Mouse (Mus musculus) G1E (cell line): ENCODE data around the gene Cngb1.

Experiments
- CTCF ChIP-seq: IDR thresholded peaks from 2 replicates; pipeline ENCODE4 v1.5.1; 2012; ENCODE audit warnings: low read depth, low read length, inconsistent platforms, mixed read lengths
- GATA1 ChIP-seq: IDR thresholded peaks from 2 replicates; pipeline ENCODE4 v1.6.1; 2012; ENCODE audit warnings: borderline replicate concordance, low read length, inconsistent platforms, mixed read lengths
- GATA2 ChIP-seq: IDR thresholded peaks from 2 replicates; pipeline ENCODE4 v1.6.1; 2012; ENCODE audit warnings: low read depth, low read length, inconsistent platforms, borderline replicate concordance
- POLR2AphosphoS5 ChIP-seq: IDR thresholded peaks from 2 replicates; pipeline ENCODE4 v1.6.1; 2012; ENCODE audit warnings: low read depth, low read length, inconsistent platforms; ENCODE audit not compliant: insufficient replicate concordance
- TAL1 ChIP-seq: conservative IDR thresholded peaks from 2 replicates; pipeline ENCODE4 v1.6.1; 2012; ENCODE audit warnings: low read depth, low read length, inconsistent platforms, mixed read lengths

- TF ChIP-seq CTCF (no peak), POLR2AphosphoS5 (no peak), GATA1 (no peak), TAL1 (no peak), GATA2 (no peak)
These were observed 16.8 kb upstream of the Cngb1 start for GRCm38 (mm10) chr8:95323201-95323600.
